Mouse (Mus musculus) intestine, postnatal 0 days (tissue): Measurements from ENCODE around the gene 1700017B05Rik. TPM values are rescaled to one million over a fixed set of nuclear protein-coding genes. Genes with fewer than 3 reads are reported as not detected.

Experiments used
- ATAC-seq: fragments of 200-750 bp; cut with Nextera tagmentation; 2 replicates; pipeline ENCODE4 v1.8.0; 2017; ENCODE audit warnings: mild to moderate bottlenecking, moderate TSS enrichment, moderate library complexity
- H3K27ac ChIP-seq: fragments of 300-500 bp; sonication (generic); 2 replicates; pipeline ENCODE4 v1.5.1; 2014; ENCODE audit warnings: mild to moderate bottlenecking, low read depth, low read length, moderate library complexity
- H3K27me3 ChIP-seq: fragments of 300-500 bp; sonication (generic); replicated peaks from 2 replicates; pipeline ENCODE4 v1.6.1; 2014; ENCODE audit warnings: low read length, mixed read lengths; ENCODE audit not compliant: control insufficient read depth, insufficient read depth
- H3K36me3 ChIP-seq: fragments of 300-500 bp; sonication (generic); 2 replicates; pipeline ENCODE4 v1.6.1; 2014; ENCODE audit warnings: mild to moderate bottlenecking, moderate library complexity; ENCODE audit not compliant: control insufficient read depth, insufficient read depth
- H3K4me1 ChIP-seq: fragments of 300-500 bp; sonication (generic); replicated peaks from 2 replicates; pipeline ENCODE4 v1.6.1; 2014; ENCODE audit warnings: antibody characterized with exemption, low read length, mixed read lengths; ENCODE audit not compliant: control insufficient read depth, insufficient read depth
- H3K4me2 ChIP-seq: fragments of 300-500 bp; sonication (generic); replicated peaks from 2 replicates; pipeline ENCODE4 v1.6.1; 2014; ENCODE audit warnings: low read depth, mild to moderate bottlenecking, moderate library complexity
- H3K4me3 ChIP-seq: fragments of 300-500 bp; sonication (generic); 2 replicates; pipeline ENCODE4 v1.5.1; 2014; ENCODE audit warnings: low read depth, low read length
- H3K9ac ChIP-seq: fragments of 300-500 bp; sonication (generic); 2 replicates; pipeline ENCODE4 v1.6.1; 2014; ENCODE audit warnings: mild to moderate bottlenecking, low read depth, low read length
- H3K9me3 ChIP-seq: fragments of 300-500 bp; sonication (generic); 2 replicates; pipeline ENCODE4 v1.6.1; 2016; ENCODE audit warnings: mixed run types; ENCODE audit not compliant: control insufficient read depth
- CTCF ChIP-seq: sonication (generic); IDR thresholded peaks from 2 replicates; pipeline ENCODE4 v1.5.1; 2016; ENCODE audit warnings: low read depth, mild to moderate bottlenecking, control low read depth, antibody characterized with exemption, moderate library complexity
- whole genome bisulfite sequencing: fragments of 180-500 bp; shearing (Covaris S2); extraction: QIAGEN DNeasy Blood & Tissue Kit; methylation state at CpG from one replicate; pipeline ENCODE4 v1.1.7; 2014; 5-methylcytosine and 5-hydroxymethylcytosine counted together
- polyA plus RNA-seq: library from polyadenylated mRNA; unstranded; fragments of >200 nt; fragmentation: Nextera tagmentation; extraction: Ambion mirVana; gene quantifications from 2 replicates; pipeline ENCODE4 v1.2.1, GENCODE M21; 2015

Gene 1700017B05Rik
- polyA plus RNA-seq, 1 experiment from 2014 or later = 12.8 TPM

DNA sequence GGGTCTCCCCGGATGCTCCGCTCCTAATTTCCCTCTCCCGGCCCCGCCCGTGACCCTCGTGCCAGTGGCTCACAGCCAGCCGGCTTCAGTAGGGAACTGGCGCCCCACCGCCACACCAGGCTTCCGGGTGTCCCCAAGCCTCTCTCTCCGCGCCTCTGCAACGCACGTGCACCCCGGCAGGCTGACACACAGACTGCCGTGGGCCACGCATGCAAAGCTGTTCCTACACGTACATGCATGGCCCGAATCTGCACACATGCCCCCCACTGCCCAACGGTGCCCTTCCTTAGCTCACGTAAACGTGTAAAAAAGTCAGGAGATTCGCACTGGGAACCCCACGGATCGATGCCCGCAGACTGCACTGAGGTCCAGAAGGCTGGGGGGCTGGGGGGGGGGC, 898 bp downstream of the 1700017B05Rik start:
- Histone ChIP-seq H3K27ac (peak overlapping the region; percentile 81), H3K9ac (peak overlapping the region; percentile 78), H3K27me3 (no peaks in the 10 kb centered on the region), H3K4me3 (peak overlapping the region; percentile 89), H3K4me1 (peaks cover 11% of the 10 kb centered on the region; the same call in 1 of the 2 replicates), H3K9me3 (no peaks in the 10 kb centered on the region), H3K36me3 (peaks cover 25% of the 10 kb centered on the region), H3K4me2 (peak overlapping the region; percentile 83)
- under 1% methylated on average over 26 of the region's 26 CpGs for WGBS
- ATAC-seq = peak; percentile 50
- TF ChIP-seq CTCF = no peak

DNA sequence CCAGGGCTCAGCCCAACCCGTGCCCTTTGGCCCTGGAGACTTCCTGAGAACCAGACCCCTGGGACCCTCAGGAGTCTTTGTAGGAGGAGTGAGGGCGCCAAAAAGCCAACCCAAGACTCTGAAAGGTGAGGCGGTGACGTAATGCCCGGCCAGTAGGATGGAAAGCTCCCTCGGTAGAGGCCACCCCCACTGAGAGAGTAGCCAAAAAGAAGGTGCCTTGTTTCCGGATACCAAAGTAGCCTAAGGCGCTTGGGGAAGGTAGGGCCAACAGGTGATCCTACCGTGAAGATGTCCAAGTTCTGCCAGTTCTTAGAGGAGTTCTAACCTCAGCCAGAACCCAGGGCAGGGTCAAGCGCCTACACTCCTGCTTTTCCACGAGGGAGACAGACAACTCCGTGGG, 1.5 kb downstream of the 1700017B05Rik start:
- Histone ChIP-seq H3K9me3 (no peaks in the 10 kb centered on the region), H3K4me2 (peak overlapping the region; percentile 83), H3K27me3 (no peaks in the 10 kb centered on the region), H3K36me3 (peaks cover 31% of the 10 kb centered on the region), H3K27ac (peak overlapping the region; percentile 64; the same call in 1 of the 2 replicates), H3K4me3 (peak overlapping the region; percentile 89), H3K4me1 (peaks cover 11% of the 10 kb centered on the region; the same call in 1 of the 2 replicates), H3K9ac (peak overlapping the region; percentile 78)
- no peak for ATAC-seq
- no peak for TF ChIP-seq CTCF
- WGBS = 8% methylated on average over 12 of the region's 12 CpGs

DNA sequence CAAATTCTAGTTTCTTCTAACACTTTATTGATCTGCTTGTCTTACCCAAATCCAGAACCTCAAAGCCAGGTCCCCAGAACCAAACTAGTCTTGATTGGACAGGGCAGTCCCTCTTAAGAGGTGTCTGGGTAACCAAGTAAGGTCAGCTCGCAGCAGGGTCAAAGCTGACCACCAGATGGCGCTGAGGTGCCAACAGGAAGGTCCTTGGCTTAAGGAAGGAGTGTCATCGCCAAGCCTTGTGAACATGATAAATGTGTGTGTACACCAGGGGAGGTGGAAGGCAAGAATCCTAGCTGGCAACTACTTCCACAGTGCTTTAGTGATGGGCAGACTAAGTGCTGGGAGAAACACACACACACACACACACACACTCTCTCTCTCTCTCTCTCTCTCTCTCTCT, 2.7 kb downstream of the 1700017B05Rik start:
- 0 out of 2 replicates have a peak, but pooled peaks have one; percentile 11 for ATAC-seq
- Histone ChIP-seq H3K27ac (no peak overlapping the region), H3K36me3 (peaks cover 43% of the 10 kb centered on the region), H3K4me2 (peak overlapping the region; percentile 83), H3K4me1 (peaks cover 11% of the 10 kb centered on the region; the same call in 1 of the 2 replicates), H3K4me3 (0 out of 2 replicates have a peak overlapping the region, but pooled peaks have one; percentile 7), H3K9me3 (no peaks in the 10 kb centered on the region), H3K27me3 (no peaks in the 10 kb centered on the region), H3K9ac (no peak overlapping the region)
- TF ChIP-seq CTCF = peak; percentile 99
- WGBS = 0% methylated on average over 3 of the region's 3 CpGs

DNA sequence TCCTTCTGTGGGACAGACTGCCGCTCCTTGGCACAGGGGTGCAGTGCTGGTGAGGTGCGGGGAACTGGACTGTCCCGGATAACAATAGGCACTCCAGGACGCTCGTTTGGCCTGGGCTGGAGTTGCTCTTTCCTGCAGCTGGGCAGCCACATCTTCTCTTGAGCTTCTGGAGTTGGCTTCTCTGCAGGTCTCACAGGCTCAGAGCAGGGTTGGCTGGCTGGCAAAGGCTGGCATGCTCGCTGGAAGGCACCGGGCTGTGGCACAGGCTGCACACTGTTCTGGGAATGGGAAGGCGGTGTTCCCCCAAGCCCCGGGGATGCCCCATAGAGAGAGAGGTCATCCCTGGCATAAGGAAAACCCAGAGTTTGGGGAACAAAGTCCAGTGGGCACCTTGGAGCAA, 4.8 kb downstream of the 1700017B05Rik start:
- Histone ChIP-seq H3K4me2 (no peak overlapping the region), H3K4me3 (no peak overlapping the region), H3K27ac (no peak overlapping the region), H3K4me1 (peaks cover 8% of the 10 kb centered on the region; the same call in 1 of the 2 replicates), H3K36me3 (peaks cover 63% of the 10 kb centered on the region), H3K9me3 (no peaks in the 10 kb centered on the region), H3K27me3 (no peaks in the 10 kb centered on the region), H3K9ac (no peak overlapping the region)
- WGBS = 92% methylated on average over 9 of the region's 9 CpGs
- no peak for ATAC-seq
- no peak for TF ChIP-seq CTCF

DNA sequence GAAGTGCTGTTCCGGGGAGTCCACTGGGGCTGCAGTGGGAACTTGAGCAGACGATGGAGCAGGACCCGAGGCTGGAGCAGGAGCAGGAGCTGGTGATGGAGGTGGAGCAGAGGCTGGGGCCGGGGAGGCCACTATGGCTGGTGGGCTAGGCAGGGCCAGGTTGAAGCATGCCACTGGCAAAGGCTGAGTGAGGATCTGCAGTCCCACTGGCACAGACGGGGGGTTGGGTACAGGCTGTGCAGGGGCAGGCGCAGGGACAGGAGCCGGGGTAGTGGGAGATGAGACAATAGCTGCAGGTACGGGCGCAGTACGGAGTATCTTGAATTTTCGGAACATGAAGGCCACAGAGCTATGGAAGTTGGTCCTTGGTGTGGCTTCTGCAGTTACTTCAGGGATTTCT, 5.6 kb downstream of the 1700017B05Rik start:
- peaks cover 7% of the 10 kb centered on the region; the same call in 1 of the 2 replicates for H3K4me1 ChIP-seq
- no peak overlapping the region for H3K4me2 ChIP-seq
- H3K9ac ChIP-seq = no peak overlapping the region
- H3K27ac ChIP-seq = no peak overlapping the region
- ATAC-seq = no peak
- 96% methylated on average over 11 of the region's 11 CpGs for WGBS
- H3K36me3 ChIP-seq = peaks cover 71% of the 10 kb centered on the region
- H3K9me3 ChIP-seq = no peaks in the 10 kb centered on the region
- H3K4me3 ChIP-seq = no peak overlapping the region
- no peak for TF ChIP-seq CTCF
- H3K27me3 ChIP-seq = no peaks in the 10 kb centered on the region

DNA sequence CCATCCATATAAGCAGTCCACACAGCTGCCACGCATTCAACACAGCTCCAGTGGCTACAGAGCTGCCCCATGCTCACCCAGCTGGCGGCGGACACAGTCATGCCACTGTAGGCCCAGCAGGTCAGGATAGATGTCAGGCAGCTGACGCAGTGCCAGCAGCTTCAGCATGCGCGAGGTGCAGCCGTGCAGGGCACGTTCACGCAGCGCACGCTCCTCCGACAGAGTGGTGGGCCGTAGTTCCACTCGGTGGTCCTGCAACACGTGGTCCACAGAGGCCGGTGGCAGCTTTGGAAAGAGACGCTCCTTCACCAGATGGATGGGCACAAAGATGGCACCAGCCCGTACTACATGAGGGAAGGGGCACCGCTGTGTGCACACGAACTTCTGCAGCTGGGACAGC, 6.1 kb downstream of the 1700017B05Rik start:
- Histone ChIP-seq H3K4me2 (no peak overlapping the region), H3K27ac (no peak overlapping the region), H3K27me3 (no peaks in the 10 kb centered on the region), H3K9ac (no peak overlapping the region), H3K36me3 (peaks cover 74% of the 10 kb centered on the region), H3K9me3 (no peaks in the 10 kb centered on the region), H3K4me3 (no peak overlapping the region), H3K4me1 (peaks cover 7% of the 10 kb centered on the region; the same call in 1 of the 2 replicates)
- TF ChIP-seq CTCF = no peak
- ATAC-seq = no peak
- 92% methylated on average over 20 of the region's 20 CpGs for WGBS
